Mouse (Mus musculus) cerebellum, adult 2 months (tissue): ENCODE measurements around the gene Zbtb42.

Source experiments
- CTCF ChIP-seq: fragments of 200-500 bp; IDR thresholded peaks from 2 replicates; pipeline ENCODE4 v1.5.1; 2011; ENCODE audit warnings: low read depth, mild to moderate bottlenecking, control low read depth, low read length, moderate library complexity, borderline replicate concordance; ENCODE audit not compliant: insufficient read depth
- POLR2A ChIP-seq: fragments of 200-500 bp; IDR thresholded peaks from 2 replicates; pipeline ENCODE4 v1.6.1; 2011; ENCODE audit warnings: low read length, control low read depth, borderline replicate concordance; ENCODE audit not compliant: insufficient read depth

- no peak for TF ChIP-seq CTCF
- TF ChIP-seq POLR2A: peak; percentile 19; the same call in 1 of the 2 replicates
Observed at GRCm38 (mm10) chr12:112674132-112675011, 4.3 kb upstream of the Zbtb42 start, which contains the start of gene Akt1.
